Mouse (Mus musculus): ENCODE measurements around the gene Syde2. TPM values are rescaled to one million over a fixed set of nuclear protein-coding genes. Genes with fewer than 3 reads are reported as not detected.
A peak's percentile ranks its signal among the peaks of the same experiment; 100 is the strongest.

Gene Syde2
- polyA plus RNA-seq, 1 experiment: 3.5 TPM

GRCm38 (mm10) chr3:145986317-145987001 lies 1.2 kb upstream of the Syde2 start:
- 89% methylated on average over 6 of the region's 6 CpGs for WGBS
- DNase-seq: no peak
- no peak overlapping the region for H3K27ac ChIP-seq (ENCODE audit: control insufficient read depth, insufficient read depth, low read length)
- peaks cover 17% of the 10 kb centered on the region for H3K4me1 ChIP-seq (replicated peaks; ENCODE audit: control insufficient read depth, insufficient read depth, low read length)
- no peaks in the 10 kb centered on the region; the same call in 1 of the 2 replicates for H3K27me3 ChIP-seq (ENCODE audit: control insufficient read depth, insufficient read depth, low read length)
- no peaks in the 10 kb centered on the region for H3K36me3 ChIP-seq (ENCODE audit: control insufficient read depth, insufficient read depth, low read length)
- TF ChIP-seq CTCF (IDR thresholded peaks at IDR 0.05; ENCODE audit: borderline replicate concordance, control insufficient read depth, extremely low read depth, insufficient read depth, low read length, poor library complexity) (no peak), POLR2A (IDR thresholded peaks at IDR 0.05; ENCODE audit: control insufficient read depth, extremely low read depth, insufficient read depth, low read length, poor library complexity) (no peak)
- H3K4me3 ChIP-seq (ENCODE audit: control insufficient read depth, insufficient read depth, low read length): no peak overlapping the region

- H3K4me3 ChIP-seq (ENCODE audit: control insufficient read depth, insufficient read depth, low read length): peak overlapping the region; percentile 67
- peak; percentile 6; the same call in 1 of the 2 replicates for TF ChIP-seq POLR2A (IDR thresholded peaks at IDR 0.05; ENCODE audit: control insufficient read depth, extremely low read depth, insufficient read depth, low read length, poor library complexity)
- TF ChIP-seq CTCF (IDR thresholded peaks at IDR 0.05; ENCODE audit: borderline replicate concordance, control insufficient read depth, extremely low read depth, insufficient read depth, low read length, poor library complexity): no peak
- WGBS: under 1% methylated on average over 100 of the region's 101 CpGs
These were observed 457 bp downstream of the Syde2 start for GRCm38 (mm10) chr3:145987970-145988683.

GRCm38 (mm10) chr3:145988684-145989575 lies 1.3 kb downstream of the Syde2 start:
- WGBS: 3% methylated on average over 45 of the region's 45 CpGs
- Histone ChIP-seq H3K4me3 (ENCODE audit: control insufficient read depth, insufficient read depth, low read length) (peak overlapping the region; percentile 67), H3K27ac (ENCODE audit: control insufficient read depth, insufficient read depth, low read length) (no peak overlapping the region), H3K27me3 (ENCODE audit: control insufficient read depth, insufficient read depth, low read length) (no peaks in the 10 kb centered on the region; the same call in 1 of the 2 replicates), H3K4me1 (replicated peaks; ENCODE audit: control insufficient read depth, insufficient read depth, low read length) (peaks cover 24% of the 10 kb centered on the region), H3K36me3 (ENCODE audit: control insufficient read depth, insufficient read depth, low read length) (no peaks in the 10 kb centered on the region)
- no peak for DNase-seq
- no peak for TF ChIP-seq POLR2A (IDR thresholded peaks at IDR 0.05; ENCODE audit: control insufficient read depth, extremely low read depth, insufficient read depth, low read length, poor library complexity)

More at GRCm38 (mm10) chr3:145987970-145988683, 457 bp downstream of the Syde2 start:
- H3K36me3 ChIP-seq (ENCODE audit: control insufficient read depth, insufficient read depth, low read length): no peaks in the 10 kb centered on the region
- H3K4me1 ChIP-seq (replicated peaks; ENCODE audit: control insufficient read depth, insufficient read depth, low read length): peaks cover 20% of the 10 kb centered on the region
- H3K27ac ChIP-seq (ENCODE audit: control insufficient read depth, insufficient read depth, low read length): no peak overlapping the region
- peak; percentile 48 for DNase-seq
- H3K27me3 ChIP-seq (ENCODE audit: control insufficient read depth, insufficient read depth, low read length): no peaks in the 10 kb centered on the region; the same call in 1 of the 2 replicates

GRCm38 (mm10) chr3:145989576-145990081 lies 2.0 kb downstream of the Syde2 start:
- no peak for DNase-seq
- H3K27ac ChIP-seq (ENCODE audit: control insufficient read depth, insufficient read depth, low read length): no peak overlapping the region

GRCm38 (mm10) chr3:145991130-145991529 lies 3.5 kb downstream of the Syde2 start:
- no peak for TF ChIP-seq POLR2A (IDR thresholded peaks at IDR 0.05; ENCODE audit: control insufficient read depth, extremely low read depth, insufficient read depth, low read length, poor library complexity)
- no peak for TF ChIP-seq CTCF (IDR thresholded peaks at IDR 0.05; ENCODE audit: borderline replicate concordance, control insufficient read depth, extremely low read depth, insufficient read depth, low read length, poor library complexity)
- no peaks in the 10 kb centered on the region; the same call in 1 of the 2 replicates for H3K27me3 ChIP-seq (ENCODE audit: control insufficient read depth, insufficient read depth, low read length)
- H3K4me1 ChIP-seq (replicated peaks; ENCODE audit: control insufficient read depth, insufficient read depth, low read length): peaks cover 24% of the 10 kb centered on the region
- H3K36me3 ChIP-seq (ENCODE audit: control insufficient read depth, insufficient read depth, low read length): no peaks in the 10 kb centered on the region
- 93% methylated on average over 13 of the region's 13 CpGs for WGBS
- H3K27ac ChIP-seq (ENCODE audit: control insufficient read depth, insufficient read depth, low read length): no peak overlapping the region
- no peak for DNase-seq
- H3K4me3 ChIP-seq (ENCODE audit: control insufficient read depth, insufficient read depth, low read length): no peak overlapping the region

More at GRCm38 (mm10) chr3:145989576-145990081, 2.0 kb downstream of the Syde2 start:
- Histone ChIP-seq H3K27me3 (ENCODE audit: control insufficient read depth, insufficient read depth, low read length) (no peaks in the 10 kb centered on the region; the same call in 1 of the 2 replicates), H3K36me3 (ENCODE audit: control insufficient read depth, insufficient read depth, low read length) (no peaks in the 10 kb centered on the region), H3K4me3 (ENCODE audit: control insufficient read depth, insufficient read depth, low read length) (peak overlapping the region; percentile 16; the same call in 1 of the 2 replicates), H3K4me1 (replicated peaks; ENCODE audit: control insufficient read depth, insufficient read depth, low read length) (peaks cover 24% of the 10 kb centered on the region)
- no peak for TF ChIP-seq CTCF (IDR thresholded peaks at IDR 0.05; ENCODE audit: borderline replicate concordance, control insufficient read depth, extremely low read depth, insufficient read depth, low read length, poor library complexity)
- WGBS: 25% methylated on average over 11 of the region's 11 CpGs
